Mouse (Mus musculus) liver, embryonic 14.5 days (tissue): ENCODE measurements at regions not wholly inside any gene's neighbourhood (a gene's known extent, or its start where the extent isn't known, plus 50 kb on each side); places are given as distances from the start of the nearest gene placed in this dataset.

ENCODE experiments used
- ATAC-seq: fragments of 200-750 bp; cut with Nextera tagmentation; 2 replicates; pipeline ENCODE4 v1.8.0; 2017; ENCODE audit warnings: moderate number of reproducible peaks, mild to moderate bottlenecking, moderate library complexity; ENCODE audit not compliant: insufficient read depth
- DNase-seq, 3 experiments: peaks; one replicate each; pipeline ENCODE4 v3.0.0-alpha.2; 2012 to 2013; ENCODE audit warnings: low read depth in 3 of 3, low spot score in 3 of 3
- H3K27ac ChIP-seq: fragments of 300-500 bp; sonication (generic); 2 replicates; pipeline ENCODE4 v1.5.1; 2014; ENCODE audit warnings: moderate library complexity, mild to moderate bottlenecking, control low read depth, inconsistent platforms
- H3K27me3 ChIP-seq: fragments of 300-500 bp; sonication (generic); 2 replicates; pipeline ENCODE4 v1.6.1; 2014; ENCODE audit warnings: mild to moderate bottlenecking, low read length, moderate library complexity; ENCODE audit not compliant: control insufficient read depth, insufficient read depth
- H3K36me3 ChIP-seq: fragments of 300-500 bp; sonication (generic); replicated peaks from 2 replicates; pipeline ENCODE4 v1.6.1; 2014; ENCODE audit warnings: low read depth; ENCODE audit not compliant: control insufficient read depth, insufficient read depth
- H3K4me1 ChIP-seq, 2 experiments: fragments of 200-500 bp in 1 of 2; fragments of 300-500 bp in 1 of 2; sonication (generic) in 1 of 2; replicated peaks; 2 replicates each; pipeline ENCODE4 v1.6.1; 2012 to 2014; ENCODE audit warnings: antibody characterized with exemption in 1 of 2, inconsistent platforms in 1 of 2, low read length in 1 of 2; ENCODE audit not compliant: control insufficient read depth in 2 of 2, insufficient read depth in 2 of 2
- H3K4me2 ChIP-seq: fragments of 300-500 bp; sonication (generic); 2 replicates; pipeline ENCODE4 v1.6.1; 2014; ENCODE audit warnings: low read depth, mild to moderate bottlenecking, control low read depth, moderate library complexity
- H3K4me3 ChIP-seq, 2 experiments: fragments of 200-500 bp in 1 of 2; fragments of 300-500 bp in 1 of 2; sonication (generic) in 1 of 2; 2 replicates each; pipeline ENCODE4 v1.5.1; 2012 to 2014; ENCODE audit warnings: low read depth in 2 of 2, low read length in 2 of 2, mild to moderate bottlenecking in 2 of 2, control low read depth in 1 of 2, inconsistent platforms in 1 of 2, moderate library complexity in 1 of 2; ENCODE audit not compliant: insufficient read depth in 1 of 2
- H3K9ac ChIP-seq: fragments of 300-500 bp; sonication (generic); replicated peaks from 2 replicates; pipeline ENCODE4 v1.6.1; 2014; ENCODE audit warnings: mild to moderate bottlenecking, control low read depth, moderate library complexity
- H3K9me3 ChIP-seq: fragments of 300-500 bp; sonication (generic); 2 replicates; pipeline ENCODE4 v1.6.1; 2016; ENCODE audit warnings: low read length, mixed read lengths; ENCODE audit not compliant: control insufficient read depth
- CTCF ChIP-seq: IDR thresholded peaks from 2 replicates; pipeline ENCODE4 v1.5.1; 2016; ENCODE audit warnings: antibody characterized with exemption, low read depth, control low read depth
- EP300 ChIP-seq: IDR thresholded peaks from 2 replicates; pipeline ENCODE4 v1.6.1; 2016; ENCODE audit warnings: antibody characterized with exemption, low read depth
- WGBS: fragments of 180-500 bp; shearing (Covaris S2); extraction: QIAGEN DNeasy Blood & Tissue Kit; methylation state at CpG from one replicate; pipeline ENCODE4 v1.1.7; 2014; ENCODE audit not compliant: insufficient replicate concordance; 5-methylcytosine and 5-hydroxymethylcytosine counted together

DNA sequence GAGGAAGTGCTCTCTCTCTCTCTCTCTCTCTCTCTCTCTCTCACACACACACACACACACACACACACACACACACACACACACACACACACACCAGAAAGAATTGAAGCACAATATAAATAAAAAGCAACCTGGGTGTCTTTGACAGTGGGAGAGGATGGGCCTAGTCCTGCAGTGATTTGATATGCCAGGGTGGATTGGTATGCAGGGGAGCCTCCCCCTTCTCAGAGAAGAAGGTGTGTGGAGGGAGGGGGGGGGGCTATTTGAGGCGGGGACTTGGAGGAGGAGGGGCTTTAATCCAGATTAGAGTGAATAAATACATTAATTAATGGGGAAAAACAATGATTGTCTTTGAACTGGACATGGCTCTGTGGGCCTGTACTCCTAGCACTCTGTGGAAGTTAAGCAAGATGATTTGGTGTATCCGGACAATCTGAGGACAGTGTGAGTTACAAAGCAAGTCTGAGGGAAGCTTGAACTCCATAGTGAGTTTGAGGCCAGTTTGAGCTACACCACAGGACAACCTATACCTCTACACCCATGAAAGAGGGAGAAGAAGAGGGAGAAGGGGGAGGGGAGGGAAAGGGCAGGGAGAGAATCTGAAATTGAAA lies 109.3 kb upstream of the Nek7 start:
- Histone ChIP-seq H3K27ac (no peak overlapping the region), H3K9me3 (no peaks in the 10 kb centered on the region), H3K9ac (no peak overlapping the region), H3K36me3 (no peaks in the 10 kb centered on the region), H3K4me1 (no peaks in the 10 kb centered on the region), H3K4me3 (no peak overlapping the region), H3K4me2 (no peak overlapping the region), H3K27me3 (no peaks in the 10 kb centered on the region)
- no peak for DNase-seq
- 40% methylated on average over 2 of the region's 2 CpGs for WGBS
- ATAC-seq: no peak
- TF ChIP-seq EP300: no peak
- no peak for TF ChIP-seq CTCF

DNA sequence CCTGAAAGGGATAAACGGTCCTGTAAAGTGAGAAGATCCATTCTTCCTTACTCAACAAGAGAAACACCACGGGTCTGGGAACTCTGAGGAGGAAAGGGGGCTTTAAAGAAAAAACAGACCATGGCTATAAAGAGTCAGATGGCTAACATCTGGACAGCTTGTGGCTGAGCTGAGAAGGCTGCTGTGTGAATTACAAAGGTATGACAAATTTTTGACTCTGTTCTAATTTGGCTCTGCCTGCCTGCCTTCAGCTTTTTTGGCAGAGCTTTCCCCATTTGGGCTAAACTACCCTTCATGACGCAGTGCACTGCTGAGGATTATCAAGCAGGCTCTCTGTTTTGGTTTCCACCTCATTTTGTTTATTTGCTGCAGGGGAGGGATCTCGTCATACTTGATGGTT lies 100.8 kb upstream of the Nek7 start:
- Histone ChIP-seq H3K4me3 (no peak overlapping the region), H3K9me3 (no peaks in the 10 kb centered on the region), H3K9ac (no peak overlapping the region), H3K4me1 (no peaks in the 10 kb centered on the region), H3K4me2 (no peak overlapping the region), H3K36me3 (no peaks in the 10 kb centered on the region), H3K27ac (no peak overlapping the region), H3K27me3 (no peaks in the 10 kb centered on the region)
- no peak for TF ChIP-seq EP300
- no peak for TF ChIP-seq CTCF
- ATAC-seq: no peak
- 49% methylated on average over 4 of the region's 4 CpGs for WGBS
- DNase-seq: no peak

DNA sequence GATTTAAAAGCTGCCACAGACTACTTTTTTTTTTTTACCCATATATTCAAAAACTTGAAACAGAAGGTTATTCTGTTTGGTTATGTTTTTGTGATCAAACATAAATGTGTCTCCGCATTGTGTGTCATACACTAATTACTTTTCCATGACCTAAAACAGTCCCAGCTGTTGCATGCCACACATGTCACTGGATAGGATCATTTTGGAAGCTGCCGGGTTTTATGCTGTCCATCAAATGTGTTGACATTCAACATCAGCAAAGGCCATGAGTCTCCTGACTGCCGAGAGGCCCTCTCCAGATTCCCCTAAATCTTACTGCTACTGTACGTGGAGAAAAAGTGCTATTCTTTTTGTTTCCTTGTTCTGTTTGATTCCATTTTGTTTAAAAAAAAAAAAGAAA lies 99.4 kb upstream of the Nek7 start:
- Histone ChIP-seq H3K27me3 (no peaks in the 10 kb centered on the region), H3K9me3 (no peaks in the 10 kb centered on the region), H3K27ac (no peak overlapping the region), H3K9ac (no peak overlapping the region), H3K4me1 (no peaks in the 10 kb centered on the region), H3K4me2 (no peak overlapping the region), H3K4me3 (no peak overlapping the region), H3K36me3 (no peaks in the 10 kb centered on the region)
- 63% methylated on average over 4 of the region's 4 CpGs for WGBS
- ATAC-seq (no peak), DNase-seq (no peak)
- TF ChIP-seq EP300 (no peak), CTCF (no peak)

- Histone ChIP-seq H3K4me1 (no peaks in the 10 kb centered on the region), H3K9me3 (no peaks in the 10 kb centered on the region), H3K4me2 (no peak overlapping the region), H3K4me3 (no peak overlapping the region), H3K27ac (no peak overlapping the region), H3K36me3 (no peaks in the 10 kb centered on the region), H3K27me3 (no peaks in the 10 kb centered on the region), H3K9ac (no peak overlapping the region)
- DNase-seq: no peak
- ATAC-seq: no peak
- TF ChIP-seq CTCF: no peak
- no peak for TF ChIP-seq EP300
- WGBS: 60% methylated on average over 5 of the region's 5 CpGs
Observed at GRCm38 (mm10) chr1:138716991-138717390, 97.0 kb upstream of the Nek7 start.

- TF ChIP-seq EP300 (no peak), CTCF (peak; percentile 26; the same call in 1 of the 2 replicates)
- H3K27me3 ChIP-seq: no peaks in the 10 kb centered on the region
- no peak for ATAC-seq
- 56% methylated on average over 3 of the region's 3 CpGs for WGBS
- H3K4me3 ChIP-seq: no peak overlapping the region
- H3K27ac ChIP-seq: no peak overlapping the region
- no peak overlapping the region for H3K9ac ChIP-seq
- H3K36me3 ChIP-seq: no peaks in the 10 kb centered on the region
- no peaks in the 10 kb centered on the region for H3K4me1 ChIP-seq
- no peak for DNase-seq
- H3K9me3 ChIP-seq: no peaks in the 10 kb centered on the region
- no peak overlapping the region for H3K4me2 ChIP-seq
Observed at GRCm38 (mm10) chr1:138715162-138715561, 95.2 kb upstream of the Nek7 start.
